Mouse (Mus musculus) lung, adult 2 months (tissue): ENCODE results near the gene Wfdc6a. TPM values are rescaled to one million over a fixed set of nuclear protein-coding genes. Genes with fewer than 3 reads are reported as not detected.
A peak's percentile ranks its signal among the peaks of the same experiment; 100 is the strongest.

Experiments used
- DNase-seq: peaks from one replicate; pipeline ENCODE4 v3.0.0; 2022
- H3K4me1 ChIP-seq: fragments of 200-500 bp; 2 replicates; pipeline ENCODE4 v1.6.1; 2011; ENCODE audit warnings: low read length; ENCODE audit not compliant: control insufficient read depth, insufficient read depth
- H3K4me3 ChIP-seq: fragments of 200-500 bp; replicated peaks from 2 replicates; pipeline ENCODE3; 2011; ENCODE audit warnings: low read depth, mild to moderate bottlenecking, control low read depth, low read length; ENCODE audit errors: extremely low read depth
- CTCF ChIP-seq: fragments of 200-500 bp; IDR thresholded peaks from 2 replicates; pipeline ENCODE4 v1.5.1; 2011; ENCODE audit warnings: mild to moderate bottlenecking, low read length, control low read depth; ENCODE audit not compliant: insufficient read depth
- POLR2A ChIP-seq: fragments of 200-500 bp; IDR thresholded peaks from 2 replicates; pipeline ENCODE4 v1.6.1; 2011; ENCODE audit warnings: low read depth, mild to moderate bottlenecking, control low read depth, low read length, borderline replicate concordance; ENCODE audit errors: extremely low read depth
- WGBS: fragments of 180-500 bp; shearing (Covaris S2); methylation state at CpG from one replicate; pipeline ENCODE4 v1.1.7; 2018; 5-methylcytosine and 5-hydroxymethylcytosine counted together
- polyA plus RNA-seq: library from polyadenylated mRNA; depleted of rRNA; stranded (reverse); fragments of >200 nt; gene quantifications from 2 replicates; pipeline ENCODE4 v1.2.3, GENCODE M21; 2012; rRNA removed

Wfdc6a gene
- polyA plus RNA-seq, 1 experiment: 2.4 TPM

DNA sequence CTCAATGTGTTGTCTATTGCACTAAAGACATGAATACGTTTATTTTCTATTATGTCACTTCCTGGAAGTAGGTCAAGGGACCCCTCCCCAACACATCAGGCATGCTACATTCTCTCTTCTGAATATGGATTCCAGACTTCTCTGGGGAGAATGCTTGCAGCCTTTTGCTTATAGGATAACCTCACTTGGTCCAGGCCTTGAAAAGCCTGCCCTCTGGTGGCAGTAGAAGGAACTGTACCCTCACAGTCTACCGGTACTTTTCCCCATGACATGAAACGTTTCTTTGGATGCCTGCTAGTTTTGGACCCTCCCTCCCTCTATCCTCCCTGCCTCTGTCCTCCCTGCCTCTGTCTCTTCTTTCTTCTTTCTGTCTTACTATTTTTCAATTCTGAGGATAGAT, 54.1 kb downstream of the Wfdc6a start:
- 4% methylated on average over 3 of the region's 3 CpGs for WGBS
- no peak for TF ChIP-seq POLR2A
- peak; percentile 68 for TF ChIP-seq CTCF
- H3K4me1 ChIP-seq: 0 out of 2 replicates have a peak, but pooled peaks cover 3% of the 10 kb centered on the region
- DNase-seq: peak; percentile 77
- no peak overlapping the region for H3K4me3 ChIP-seq

Other genes with a start within 250 kb of the Wfdc6a start
- gene Slpi, start 196.4 kb downstream of the Wfdc6a start, polyA plus RNA-seq: 64.8 and 662 TPM in 2 replicates
- gene Rbpjl, start 182.3 kb downstream of the Wfdc6a start, polyA plus RNA-seq: 86.8 and 101 TPM in 2 replicates
- gene Matn4, start 180.3 kb downstream of the Wfdc6a start, polyA plus RNA-seq: 78.0 and 80.1 TPM in 2 replicates
- gene Sdc4, start 141.6 kb downstream of the Wfdc6a start, polyA plus RNA-seq: 75.1 and 91.1 TPM in 2 replicates
- gene Sys1, start 128.5 kb downstream of the Wfdc6a start, polyA plus RNA-seq: 89.8 and 133 TPM in 2 replicates
- gene Gm20458, start 124.5 kb downstream of the Wfdc6a start, polyA plus RNA-seq: 47.7 and 52.2 TPM in 2 replicates
- not detected in 2 replicates for gene Trp53tg5, start 111.7 kb downstream of the Wfdc6a start, polyA plus RNA-seq
- gene Dbndd2, start 99.3 kb downstream of the Wfdc6a start, polyA plus RNA-seq: 52.6 and 72.9 TPM in 2 replicates
- 93.8 and 104 TPM in 2 replicates for gene Pigt, start 87.9 kb downstream of the Wfdc6a start, polyA plus RNA-seq
- 1,286 and 1,630 TPM in 2 replicates for gene Wfdc2, start 23.0 kb downstream of the Wfdc6a start, polyA plus RNA-seq
- gene Spint3, start 12.0 kb downstream of the Wfdc6a start, polyA plus RNA-seq: not detected in 2 replicates
- 0.27 and 0.65 TPM in 2 replicates for gene Eppin, start 8.1 kb upstream of the Wfdc6a start, polyA plus RNA-seq
- gene Wfdc6b, start 28.1 kb upstream of the Wfdc6a start, polyA plus RNA-seq: 1.3 and 1.9 TPM in 2 replicates
- gene Wfdc8, start 28.2 kb upstream of the Wfdc6a start, polyA plus RNA-seq: 5.3 and 8.5 TPM in 2 replicates
- gene Wfdc16, start 53.3 kb upstream of the Wfdc6a start, polyA plus RNA-seq: 0.97 and 1.9 TPM in 2 replicates
- 7.9 and 10.9 TPM in 2 replicates for gene Wfdc10, start 70.6 kb upstream of the Wfdc6a start, polyA plus RNA-seq
- gene Wfdc9, start 71.1 kb upstream of the Wfdc6a start, polyA plus RNA-seq: not detected in 2 replicates
- not detected in 2 replicates for gene Wfdc11, start 88.6 kb upstream of the Wfdc6a start, polyA plus RNA-seq
- 0.98 and 1.3 TPM in 2 replicates for gene Wfdc13, start 99.7 kb upstream of the Wfdc6a start, polyA plus RNA-seq
- gene Spint4, start 113.1 kb upstream of the Wfdc6a start, polyA plus RNA-seq: not detected in 2 replicates
- not detected in 2 replicates for gene Spint5, start 129.9 kb upstream of the Wfdc6a start, polyA plus RNA-seq
- 1.3 and 2.3 TPM in 2 replicates for gene Wfdc3, start 160.5 kb upstream of the Wfdc6a start, polyA plus RNA-seq
- 25.5 and 63.1 TPM in 2 replicates for gene Dnttip1, start 160.5 kb upstream of the Wfdc6a start, polyA plus RNA-seq
- gene Ube2c, start 184.5 kb upstream of the Wfdc6a start, polyA plus RNA-seq: 6.2 and 9.7 TPM in 2 replicates
- gene Tnnc2, start 194.5 kb upstream of the Wfdc6a start, polyA plus RNA-seq: 237 TPM in 1 of 2 replicates, not detected in the other
- 52.0 and 61.8 TPM in 2 replicates for gene Snx21, start 200.4 kb upstream of the Wfdc6a start, polyA plus RNA-seq
- gene Acot8, start 219.4 kb upstream of the Wfdc6a start, polyA plus RNA-seq: 35.7 and 38.6 TPM in 2 replicates
- gene Zswim3, start 219.7 kb upstream of the Wfdc6a start, polyA plus RNA-seq: 3.1 and 3.8 TPM in 2 replicates
- gene Zswim1, start 237.2 kb upstream of the Wfdc6a start, polyA plus RNA-seq: 9.8 and 10.3 TPM in 2 replicates
- gene Spata25, start 243.1 kb upstream of the Wfdc6a start, polyA plus RNA-seq: 0.54 and 1.1 TPM in 2 replicates
- gene Ctsa, start 247.4 kb upstream of the Wfdc6a start, polyA plus RNA-seq: 289 and 294 TPM in 2 replicates
- gene Neurl2, start 248.0 kb upstream of the Wfdc6a start, polyA plus RNA-seq: 14.8 and 17.9 TPM in 2 replicates